Mouse (Mus musculus) neural tube, embryonic 11.5 days (tissue): ENCODE data around the gene Ets1. TPM values are rescaled to one million over a fixed set of nuclear protein-coding genes. Genes with fewer than 3 reads are reported as not detected.

Experiments used
- ATAC-seq: fragments of 200-750 bp; cut with Nextera tagmentation; 2 replicates; pipeline ENCODE4 v1.8.0; 2017; ENCODE audit warnings: moderate number of reproducible peaks, mild to moderate bottlenecking, moderate TSS enrichment, moderate library complexity; ENCODE audit not compliant: insufficient read depth, low FRiP score, low TSS enrichment
- DNase-seq: peaks from one replicate; pipeline ENCODE4 v3.0.0-alpha.2; 2015; ENCODE audit warnings: low spot score
- H3K27ac ChIP-seq: fragments of 300-500 bp; sonication (generic); 2 replicates; pipeline ENCODE4 v1.5.1; 2014; ENCODE audit warnings: low read depth, mild to moderate bottlenecking, low read length
- H3K27me3 ChIP-seq: fragments of 300-500 bp; sonication (generic); 2 replicates; pipeline ENCODE4 v1.6.1; 2014; ENCODE audit warnings: mild to moderate bottlenecking, low read length, mixed read lengths; ENCODE audit not compliant: control insufficient read depth, insufficient read depth
- H3K36me3 ChIP-seq: fragments of 300-500 bp; sonication (generic); 2 replicates; pipeline ENCODE4 v1.6.1; 2014; ENCODE audit warnings: mild to moderate bottlenecking, low read length, moderate library complexity, mixed read lengths; ENCODE audit not compliant: control insufficient read depth, insufficient read depth
- H3K4me1 ChIP-seq: fragments of 300-500 bp; sonication (generic); 2 replicates; pipeline ENCODE4 v1.6.1; 2014; ENCODE audit warnings: low read length, mixed read lengths; ENCODE audit not compliant: control insufficient read depth, insufficient read depth
- H3K4me2 ChIP-seq: fragments of 300-500 bp; sonication (generic); 2 replicates; pipeline ENCODE4 v1.6.1; 2014; ENCODE audit warnings: low read depth, mild to moderate bottlenecking, moderate library complexity
- H3K4me3 ChIP-seq: fragments of 300-500 bp; sonication (generic); 2 replicates; pipeline ENCODE4 v1.5.1; 2014; ENCODE audit warnings: low read depth, low read length
- H3K9ac ChIP-seq: fragments of 300-500 bp; sonication (generic); 2 replicates; pipeline ENCODE4 v1.6.1; 2014; ENCODE audit warnings: mild to moderate bottlenecking, low read length
- H3K9me3 ChIP-seq: fragments of 300-500 bp; sonication (generic); 2 replicates; pipeline ENCODE4 v1.6.1; 2016; ENCODE audit warnings: low read length; ENCODE audit not compliant: control insufficient read depth
- WGBS: fragments of 180-500 bp; shearing (Covaris S2); extraction: QIAGEN DNeasy Blood & Tissue Kit; methylation state at CpG from one replicate; pipeline ENCODE4 v1.1.7; 2014; 5-methylcytosine and 5-hydroxymethylcytosine counted together
- polyA plus RNA-seq: library from polyadenylated mRNA; unstranded; fragments of >200 nt; fragmentation: Nextera tagmentation; extraction: Ambion mirVana; gene quantifications from 2 replicates; pipeline ENCODE4 v1.2.1, GENCODE M21; 2014

Gene Ets1
- polyA plus RNA-seq, 1 experiment from 2014 or later, result 34.4 TPM

GRCm38 (mm10) chr9:32693411-32693810, 57.4 kb downstream of the Ets1 start:
- H3K27ac ChIP-seq, result no peak overlapping the region
- no peaks in the 10 kb centered on the region for H3K36me3 ChIP-seq
- no peak overlapping the region for H3K4me3 ChIP-seq
- no peak for DNase-seq
- peaks cover 53% of the 10 kb centered on the region for H3K27me3 ChIP-seq
- H3K4me1 ChIP-seq, result no peaks in the 10 kb centered on the region
- no peak overlapping the region for H3K9ac ChIP-seq
- WGBS, result 84% methylated on average over 3 of the region's 3 CpGs
- no peak for ATAC-seq
- H3K4me2 ChIP-seq, result no peak overlapping the region
- H3K9me3 ChIP-seq, result no peaks in the 10 kb centered on the region

DNA sequence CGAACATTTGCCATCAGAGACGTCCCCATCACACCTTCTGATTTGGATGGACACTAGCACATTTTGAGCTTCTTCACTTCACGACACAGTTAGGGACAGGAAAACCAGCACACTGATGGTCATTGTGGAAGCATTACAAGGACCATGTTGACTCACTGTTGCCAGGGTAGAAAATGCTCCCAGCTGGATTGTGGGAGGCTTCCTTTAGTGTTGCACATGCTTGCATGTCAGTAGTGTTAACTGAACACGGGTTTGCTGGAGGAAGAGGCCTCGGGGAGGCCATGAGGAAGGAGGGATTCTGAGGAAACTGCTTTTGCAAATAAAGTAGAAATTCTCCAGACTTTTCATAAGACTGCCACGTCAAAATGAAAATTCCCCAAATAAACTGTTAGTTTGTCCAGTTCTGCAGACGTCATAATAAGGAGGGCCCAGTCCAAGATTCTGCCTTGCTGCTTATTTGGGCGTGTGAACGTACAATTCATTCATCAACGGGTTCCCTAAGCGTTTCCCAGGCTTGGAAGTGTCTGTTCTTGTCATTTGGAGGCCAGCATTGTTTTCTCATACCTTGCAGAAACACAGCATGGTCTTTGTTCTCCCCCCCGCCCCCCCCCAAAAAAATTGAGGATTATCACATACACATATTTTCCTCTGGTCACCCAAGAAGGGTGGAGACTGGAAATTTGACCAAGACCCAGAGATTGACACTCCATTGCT, 58.2 kb downstream of the Ets1 start:
- Histone ChIP-seq H3K9me3 (no peaks in the 10 kb centered on the region), H3K4me3 (no peak overlapping the region), H3K4me2 (no peak overlapping the region), H3K9ac (no peak overlapping the region), H3K4me1 (no peaks in the 10 kb centered on the region), H3K36me3 (no peaks in the 10 kb centered on the region), H3K27ac (no peak overlapping the region), H3K27me3 (peaks cover 45% of the 10 kb centered on the region)
- ATAC-seq (no peak), DNase-seq (no peak)
- WGBS, result 68% methylated on average over 12 of the region's 12 CpGs

DNA sequence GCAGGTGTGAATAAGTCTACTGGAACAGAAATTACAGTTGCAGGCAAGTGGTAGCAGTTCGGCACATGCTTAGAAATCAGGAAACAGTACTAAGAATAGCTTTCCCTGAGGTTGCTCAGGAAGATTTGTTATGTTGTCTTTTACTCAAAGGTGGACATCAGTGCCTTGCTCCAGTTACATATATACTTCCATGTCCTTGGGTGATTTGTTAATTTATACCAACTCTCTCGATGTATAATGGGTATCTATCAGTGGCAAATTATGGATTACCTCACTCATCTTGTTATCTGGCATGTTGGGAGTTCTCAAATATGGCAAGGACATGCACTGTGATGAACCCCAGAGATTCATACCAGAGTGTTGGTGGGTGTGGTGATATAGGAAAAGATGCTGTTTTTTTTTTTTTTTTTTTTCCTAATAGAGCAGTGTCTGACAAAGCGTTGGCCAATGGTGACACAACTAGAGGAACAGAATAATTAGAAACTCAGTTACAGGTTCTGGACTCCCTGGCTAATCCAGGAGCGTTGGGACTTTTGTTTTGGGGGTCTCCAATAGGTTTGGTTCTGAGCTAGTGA, 59.0 kb downstream of the Ets1 start:
- Histone ChIP-seq H3K9me3 (no peaks in the 10 kb centered on the region), H3K9ac (peak overlapping the region; percentile 40; the same call in 1 of the 2 replicates), H3K4me3 (peak overlapping the region; percentile 50), H3K36me3 (no peaks in the 10 kb centered on the region), H3K27ac (no peak overlapping the region), H3K4me1 (no peaks in the 10 kb centered on the region), H3K4me2 (peak overlapping the region; percentile 73), H3K27me3 (peaks cover 39% of the 10 kb centered on the region)
- ATAC-seq (no peak), DNase-seq (no peak)
- 57% methylated on average over 4 of the region's 4 CpGs for WGBS

- peak; percentile 96 for DNase-seq
- Histone ChIP-seq H3K9ac (peak overlapping the region; percentile 40), H3K36me3 (no peaks in the 10 kb centered on the region), H3K4me3 (peak overlapping the region; percentile 50), H3K4me1 (no peaks in the 10 kb centered on the region), H3K4me2 (peak overlapping the region; percentile 73), H3K9me3 (no peaks in the 10 kb centered on the region), H3K27me3 (peaks cover 32% of the 10 kb centered on the region), H3K27ac (no peak overlapping the region)
- WGBS, result under 1% methylated on average over 63 of the region's 67 CpGs
- peak; percentile 98 for ATAC-seq
Measured at GRCm38 (mm10) chr9:32695492-32696190, 59.6 kb downstream of the Ets1 start.

GRCm38 (mm10) chr9:32696259-32696658, 60.2 kb downstream of the Ets1 start:
- Histone ChIP-seq H3K36me3 (no peaks in the 10 kb centered on the region), H3K9ac (peak overlapping the region; percentile 40), H3K27me3 (peaks cover 28% of the 10 kb centered on the region), H3K4me1 (no peaks in the 10 kb centered on the region), H3K27ac (no peak overlapping the region), H3K4me2 (peak overlapping the region; percentile 73), H3K4me3 (peak overlapping the region; percentile 50), H3K9me3 (no peaks in the 10 kb centered on the region)
- WGBS, result under 1% methylated on average over 13 of the region's 13 CpGs
- ATAC-seq, result peak; percentile 49; the same call in 1 of the 2 replicates
- no peak for DNase-seq

GRCm38 (mm10) chr9:32696717-32697116, 60.7 kb downstream of the Ets1 start:
- no peak overlapping the region for H3K27ac ChIP-seq

GRCm38 (mm10) chr9:32697291-32698110, 61.5 kb downstream of the Ets1 start:
- Histone ChIP-seq H3K9ac (0 out of 2 replicates have a peak overlapping the region, but pooled peaks have one; percentile 29), H3K4me3 (peak overlapping the region; percentile 50), H3K9me3 (no peaks in the 10 kb centered on the region), H3K27me3 (peaks cover 21% of the 10 kb centered on the region), H3K4me2 (peak overlapping the region; percentile 73), H3K36me3 (no peaks in the 10 kb centered on the region), H3K4me1 (no peaks in the 10 kb centered on the region), H3K27ac (no peak overlapping the region)
- DNase-seq, result no peak
- no peak for ATAC-seq
- WGBS, result 63% methylated on average over 9 of the region's 9 CpGs

More at GRCm38 (mm10) chr9:32696717-32697116, 60.7 kb downstream of the Ets1 start:
- WGBS, result 10% methylated on average over 7 of the region's 7 CpGs
- H3K36me3 ChIP-seq, result no peaks in the 10 kb centered on the region
- H3K27me3 ChIP-seq, result peaks cover 23% of the 10 kb centered on the region
- peak overlapping the region; percentile 50 for H3K4me3 ChIP-seq
- H3K9me3 ChIP-seq, result no peaks in the 10 kb centered on the region
- H3K4me2 ChIP-seq, result peak overlapping the region; percentile 73
- DNase-seq, result peak; percentile 37
- H3K9ac ChIP-seq, result peak overlapping the region; percentile 40; the same call in 1 of the 2 replicates
- ATAC-seq, result no peak
- H3K4me1 ChIP-seq, result no peaks in the 10 kb centered on the region

GRCm38 (mm10) chr9:32698766-32699165, 62.7 kb downstream of the Ets1 start:
- H3K27ac ChIP-seq, result no peak overlapping the region
- H3K9ac ChIP-seq, result no peak overlapping the region
- H3K36me3 ChIP-seq, result no peaks in the 10 kb centered on the region
- no peak for ATAC-seq
- no peaks in the 10 kb centered on the region for H3K9me3 ChIP-seq
- peaks cover 12% of the 10 kb centered on the region for H3K27me3 ChIP-seq
- DNase-seq, result no peak
- no peak overlapping the region for H3K4me3 ChIP-seq
- H3K4me1 ChIP-seq, result no peaks in the 10 kb centered on the region
- no peak overlapping the region for H3K4me2 ChIP-seq
- 84% methylated on average over 4 of the region's 4 CpGs for WGBS
